Mouse (Mus musculus): ENCODE measurements at regions not wholly inside any gene's neighbourhood (a gene's known extent, or its start where the extent isn't known, plus 50 kb on each side); places are given as distances from the start of the nearest gene placed in this dataset.
"Not testable (repeated sequence)": the region's sequence is repeated elsewhere in the genome, so short reads cannot be mapped to it uniquely, and the experiment has no call there.

- Histone ChIP-seq H3K27ac (ENCODE audit: low read depth) (no peak overlapping the region), H3K9me3 (ENCODE audit: control insufficient read depth, low read length) (no peaks in the 10 kb centered on the region), H3K4me3 (ENCODE audit: low read depth, low read length) (no peak overlapping the region), H3K4me1 (replicated peaks; ENCODE audit: control insufficient read depth, insufficient read depth, low read length) (no peaks in the 10 kb centered on the region), H3K9ac (ENCODE audit: low read length) (no peak overlapping the region), H3K36me3 (ENCODE audit: control insufficient read depth, insufficient read depth, low read length) (no peaks in the 10 kb centered on the region), H3K27me3 (replicated peaks; ENCODE audit: control insufficient read depth, insufficient read depth, low read length) (0 out of 2 replicates have a peak, but pooled peaks cover 3% of the 10 kb centered on the region), H3K4me2 (ENCODE audit: low read length) (no peak overlapping the region)
- DNase-seq (ENCODE audit: low spot score) (no peak), ATAC-seq (replicated peaks; ENCODE audit: low FRiP score, low TSS enrichment, low read depth) (no peak)
- WGBS = 45% methylated on average over 8 of the region's 8 CpGs
Measured at GRCm38 (mm10) chrX:159055689-159056461, 154.2 kb upstream of the Rps6ka3 start.

- Histone ChIP-seq H3K27me3 (replicated peaks; ENCODE audit: control insufficient read depth, insufficient read depth, low read length) (0 out of 2 replicates have a peak, but pooled peaks cover 3% of the 10 kb centered on the region), H3K9ac (ENCODE audit: low read length) (no peak overlapping the region), H3K9me3 (ENCODE audit: control insufficient read depth, low read length) (no peaks in the 10 kb centered on the region), H3K27ac (ENCODE audit: low read depth) (no peak overlapping the region), H3K4me2 (ENCODE audit: low read length) (no peak overlapping the region), H3K4me1 (replicated peaks; ENCODE audit: control insufficient read depth, insufficient read depth, low read length) (no peaks in the 10 kb centered on the region), H3K4me3 (ENCODE audit: low read depth, low read length) (no peak overlapping the region), H3K36me3 (ENCODE audit: control insufficient read depth, insufficient read depth, low read length) (no peaks in the 10 kb centered on the region)
- no peak for ATAC-seq (replicated peaks; ENCODE audit: low FRiP score, low TSS enrichment, low read depth)
- no peak for DNase-seq (ENCODE audit: low spot score)
Measured at GRCm38 (mm10) chrX:159056462-159056805, 153.7 kb upstream of the Rps6ka3 start.

- Histone ChIP-seq H3K27ac (ENCODE audit: low read depth) (no peak overlapping the region), H3K4me2 (ENCODE audit: low read length) (no peak overlapping the region), H3K9me3 (ENCODE audit: control insufficient read depth, low read length) (no peaks in the 10 kb centered on the region), H3K4me3 (ENCODE audit: low read depth, low read length) (no peak overlapping the region), H3K4me1 (replicated peaks; ENCODE audit: control insufficient read depth, insufficient read depth, low read length) (no peaks in the 10 kb centered on the region), H3K36me3 (ENCODE audit: control insufficient read depth, insufficient read depth, low read length) (no peaks in the 10 kb centered on the region), H3K9ac (ENCODE audit: low read length) (no peak overlapping the region), H3K27me3 (replicated peaks; ENCODE audit: control insufficient read depth, insufficient read depth, low read length) (0 out of 2 replicates have a peak, but pooled peaks cover 3% of the 10 kb centered on the region)
- ATAC-seq (replicated peaks; ENCODE audit: low FRiP score, low TSS enrichment, low read depth) (no peak), DNase-seq (ENCODE audit: low spot score) (no peak)
Measured at GRCm38 (mm10) chrX:159058931-159059330, 151.2 kb upstream of the Rps6ka3 start.

- H3K4me3 ChIP-seq (ENCODE audit: low read depth, low read length) = no peak overlapping the region
- no peak for DNase-seq (ENCODE audit: low spot score)
- no peak overlapping the region for H3K27ac ChIP-seq (ENCODE audit: low read depth)
- no peak for ATAC-seq (replicated peaks; ENCODE audit: low FRiP score, low TSS enrichment, low read depth)
- H3K4me1 ChIP-seq (replicated peaks; ENCODE audit: control insufficient read depth, insufficient read depth, low read length) = no peaks in the 10 kb centered on the region
- H3K9ac ChIP-seq (ENCODE audit: low read length) = no peak overlapping the region
- H3K36me3 ChIP-seq (ENCODE audit: control insufficient read depth, insufficient read depth, low read length) = no peaks in the 10 kb centered on the region
- 0 out of 2 replicates have a peak, but pooled peaks cover 3% of the 10 kb centered on the region for H3K27me3 ChIP-seq (replicated peaks; ENCODE audit: control insufficient read depth, insufficient read depth, low read length)
- H3K9me3 ChIP-seq (ENCODE audit: control insufficient read depth, low read length) = no peaks in the 10 kb centered on the region
- no peak overlapping the region for H3K4me2 ChIP-seq (ENCODE audit: low read length)
Measured at GRCm38 (mm10) chrX:159061322-159061721, 148.8 kb upstream of the Rps6ka3 start.

GRCm38 (mm10) chrX:159066212-159066611 is 143.9 kb upstream of the Rps6ka3 start:
- Histone ChIP-seq H3K4me1 (replicated peaks; ENCODE audit: control insufficient read depth, insufficient read depth, low read length) (no peaks in the 10 kb centered on the region), H3K4me2 (ENCODE audit: low read length) (no peak overlapping the region), H3K27me3 (replicated peaks; ENCODE audit: control insufficient read depth, insufficient read depth, low read length) (no peaks in the 10 kb centered on the region), H3K4me3 (ENCODE audit: low read depth, low read length) (no peak overlapping the region), H3K9ac (ENCODE audit: low read length) (no peak overlapping the region), H3K9me3 (ENCODE audit: control insufficient read depth, low read length) (no peaks in the 10 kb centered on the region), H3K36me3 (ENCODE audit: control insufficient read depth, insufficient read depth, low read length) (no peaks in the 10 kb centered on the region), H3K27ac (ENCODE audit: low read depth) (no peak overlapping the region)
- no peak for DNase-seq (ENCODE audit: low spot score)
- 88% methylated on average over 2 of the region's 2 CpGs for WGBS
- no peak for ATAC-seq (replicated peaks; ENCODE audit: low FRiP score, low TSS enrichment, low read depth)

GRCm38 (mm10) chrX:159072647-159073046 is 137.5 kb upstream of the Rps6ka3 start:
- WGBS = 84% methylated on average over 3 of the region's 3 CpGs
- no peak for ATAC-seq (replicated peaks; ENCODE audit: low FRiP score, low TSS enrichment, low read depth)
- no peak overlapping the region for H3K4me3 ChIP-seq (ENCODE audit: low read depth, low read length)

GRCm38 (mm10) chrX:159073533-159073932 is 136.6 kb upstream of the Rps6ka3 start:
- Histone ChIP-seq H3K4me3 (ENCODE audit: low read depth, low read length) (no peak overlapping the region), H3K36me3 (ENCODE audit: control insufficient read depth, insufficient read depth, low read length) (no peaks in the 10 kb centered on the region), H3K9me3 (ENCODE audit: control insufficient read depth, low read length) (no peaks in the 10 kb centered on the region), H3K4me1 (replicated peaks; ENCODE audit: control insufficient read depth, insufficient read depth, low read length) (no peaks in the 10 kb centered on the region), H3K27ac (ENCODE audit: low read depth) (no peak overlapping the region), H3K9ac (ENCODE audit: low read length) (no peak overlapping the region), H3K4me2 (ENCODE audit: low read length) (no peak overlapping the region), H3K27me3 (replicated peaks; ENCODE audit: control insufficient read depth, insufficient read depth, low read length) (no peaks in the 10 kb centered on the region)
- no peak for ATAC-seq (replicated peaks; ENCODE audit: low FRiP score, low TSS enrichment, low read depth)
- DNase-seq (ENCODE audit: low spot score) = no peak

More at GRCm38 (mm10) chrX:159072647-159073046, 137.5 kb upstream of the Rps6ka3 start:
- no peak overlapping the region for H3K9ac ChIP-seq (ENCODE audit: low read length)
- no peaks in the 10 kb centered on the region for H3K36me3 ChIP-seq (ENCODE audit: control insufficient read depth, insufficient read depth, low read length)
- no peaks in the 10 kb centered on the region for H3K4me1 ChIP-seq (replicated peaks; ENCODE audit: control insufficient read depth, insufficient read depth, low read length)
- no peaks in the 10 kb centered on the region for H3K9me3 ChIP-seq (ENCODE audit: control insufficient read depth, low read length)
- no peak overlapping the region for H3K27ac ChIP-seq (ENCODE audit: low read depth)
- no peak for DNase-seq (ENCODE audit: low spot score)
- no peak overlapping the region for H3K4me2 ChIP-seq (ENCODE audit: low read length)
- H3K27me3 ChIP-seq (replicated peaks; ENCODE audit: control insufficient read depth, insufficient read depth, low read length) = no peaks in the 10 kb centered on the region

GRCm38 (mm10) chrX:159080508-159080907 is 129.6 kb upstream of the Rps6ka3 start:
- H3K9ac ChIP-seq (ENCODE audit: low read length) = no peak overlapping the region
- H3K4me1 ChIP-seq (replicated peaks; ENCODE audit: control insufficient read depth, insufficient read depth, low read length) = no peaks in the 10 kb centered on the region
- WGBS = 75% methylated on average over 2 of the region's 2 CpGs
- DNase-seq (ENCODE audit: low spot score) (no peak), ATAC-seq (replicated peaks; ENCODE audit: low FRiP score, low TSS enrichment, low read depth) (no peak)
- no peak overlapping the region for H3K27ac ChIP-seq (ENCODE audit: low read depth)
- H3K4me2 ChIP-seq (ENCODE audit: low read length) = no peak overlapping the region
- no peaks in the 10 kb centered on the region for H3K27me3 ChIP-seq (replicated peaks; ENCODE audit: control insufficient read depth, insufficient read depth, low read length)
- H3K4me3 ChIP-seq (ENCODE audit: low read depth, low read length) = no peak overlapping the region
- no peaks in the 10 kb centered on the region for H3K36me3 ChIP-seq (ENCODE audit: control insufficient read depth, insufficient read depth, low read length)
- no peaks in the 10 kb centered on the region for H3K9me3 ChIP-seq (ENCODE audit: control insufficient read depth, low read length)

- H3K4me2 ChIP-seq (ENCODE audit: low read length); DNase-seq (ENCODE audit: low spot score); H3K9ac ChIP-seq (ENCODE audit: low read length); H3K9me3 ChIP-seq (ENCODE audit: control insufficient read depth, low read length); H3K36me3 ChIP-seq (ENCODE audit: control insufficient read depth, insufficient read depth, low read length); H3K27ac ChIP-seq (ENCODE audit: low read depth); ATAC-seq (replicated peaks; ENCODE audit: low FRiP score, low TSS enrichment, low read depth); H3K4me1 ChIP-seq (replicated peaks; ENCODE audit: control insufficient read depth, insufficient read depth, low read length); H3K27me3 ChIP-seq (replicated peaks; ENCODE audit: control insufficient read depth, insufficient read depth, low read length); H3K4me3 ChIP-seq (ENCODE audit: low read depth, low read length): not testable (repeated sequence)
- 92% methylated on average over 6 of the region's 6 CpGs for WGBS
Measured at GRCm38 (mm10) chrX:159110651-159111050, 99.5 kb upstream of the Rps6ka3 start.
